18 mouse cellular contexts compared by ENCODE assay signal in the genomic region with DNA sequence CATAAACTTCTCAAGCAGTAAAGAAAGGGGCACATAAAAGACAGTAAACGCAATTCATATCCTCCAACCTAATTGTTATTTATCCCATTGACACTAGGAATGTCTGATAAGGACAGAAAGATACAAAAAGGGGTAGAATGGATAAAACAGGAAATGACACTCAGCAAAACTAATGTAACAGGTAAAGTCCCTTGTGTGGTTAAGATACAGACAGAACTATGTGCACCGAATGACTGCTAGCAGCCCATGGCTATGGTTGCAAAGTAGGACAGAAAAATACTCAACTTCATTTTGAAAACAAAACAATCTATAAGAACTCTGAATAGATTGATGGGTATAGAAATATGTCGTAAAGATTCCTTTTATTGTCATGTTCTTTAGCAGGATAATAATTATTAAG.
DNase-seq lines count a peak whose midpoint lies in the region; ATAC-seq and TF ChIP-seq lines count a peak whose summit lies in the region.
"Had no signal": no experiment of that assay in that cellular context is flagged by ENCODE, and none has a peak within 500 bp of the region (broad histone marks: within the 10 kb centered on the region; RNA-seq: fewer than 3 reads in every experiment).

No protein-coding gene starts in this region.

- H3K4me1 ChIP-seq in thymus, adult 2 months (replicated peaks; ENCODE audit: control insufficient read depth, insufficient read depth, low read length), result no peaks in the 10 kb centered on the region
- H3K4me1 ChIP-seq: embryonic facial prominence, embryonic 10.5 days; embryonic facial prominence, embryonic 12.5 days; forebrain, embryonic 13.5 days; forebrain, embryonic 15.5 days had no signal

- peak; percentile 44 for DNase-seq in induced T-regulatory cell, adult 2 months (ENCODE audit: low read depth)
- no peak for DNase-seq in lung, postnatal 10 days
- DNase-seq in urinary bladder, postnatal 10 days (ENCODE audit: low spot score), result no peak
- DNase-seq in thymus, adult 2 months, result no peak
- DNase-seq: adrenal gland, adult 8-10 months; adrenal gland, postnatal 14 days; adrenal gland, postnatal 36 days; cerebellum, adult 11-12 months; cerebellum, adult 2 months; cerebellum, adult 9-10 months; cerebellum, postnatal 10 days; cerebellum, postnatal 25 days; forebrain, postnatal 0 days had no signal

- H3K27me3 ChIP-seq in thymus, adult 2 months (ENCODE audit: control insufficient read depth, insufficient read depth, low read length), result no peaks in the 10 kb centered on the region
- H3K27me3 ChIP-seq: embryonic facial prominence, embryonic 12.5 days; forebrain, embryonic 13.5 days; forebrain, embryonic 15.5 days had no signal

- TF ChIP-seq CTCF in thymus, adult 2 months (IDR thresholded peaks at IDR 0.05; ENCODE audit: borderline replicate concordance, control insufficient read depth, extremely low read depth, insufficient read depth, low read length, poor library complexity), result no peak

- TF ChIP-seq POLR2A in thymus, adult 2 months (IDR thresholded peaks at IDR 0.05; ENCODE audit: control insufficient read depth, extremely low read depth, insufficient read depth, low read length, poor library complexity), result no peak

- no peaks in the 10 kb centered on the region for H3K36me3 ChIP-seq in thymus, adult 2 months (ENCODE audit: control insufficient read depth, insufficient read depth, low read length)
- H3K36me3 ChIP-seq: embryonic facial prominence, embryonic 10.5 days; embryonic facial prominence, embryonic 12.5 days; forebrain, embryonic 15.5 days had no signal

- peak; percentile 91 for ATAC-seq in CD4-positive, CD25-positive, alpha-beta regulatory T cell, adult 4 months
- ATAC-seq: forebrain, embryonic 13.5 days; forebrain, embryonic 15.5 days; forebrain, postnatal 0 days had no signal

- H3K27ac ChIP-seq in thymus, adult 2 months (ENCODE audit: control insufficient read depth, insufficient read depth, low read length), result no peak overlapping the region
- H3K27ac ChIP-seq: embryonic facial prominence, embryonic 10.5 days; embryonic facial prominence, embryonic 12.5 days; forebrain, embryonic 13.5 days; forebrain, embryonic 15.5 days had no signal

- no peak overlapping the region for H3K4me3 ChIP-seq in thymus, adult 2 months (ENCODE audit: control insufficient read depth, insufficient read depth, low read length)
- H3K4me3 ChIP-seq: embryonic facial prominence, embryonic 10.5 days; embryonic facial prominence, embryonic 12.5 days; forebrain, embryonic 13.5 days; forebrain, embryonic 15.5 days had no signal

- 91% methylated on average over 3 of the region's 3 CpGs for WGBS in thymus, adult 2 months
